Mouse (Mus musculus) c-Kit-negative CD71-positive TER-119-positive erythroid progenitor cells, embryonic 14.5 days (primary cell): ENCODE measurements around the gene Tcl1b5.

Experiments
- DNase-seq: peaks from one replicate; pipeline ENCODE4 v3.0.0-alpha.2; 2013; ENCODE audit warnings: low read depth, low spot score

Gene Tcl1b5

DNA sequence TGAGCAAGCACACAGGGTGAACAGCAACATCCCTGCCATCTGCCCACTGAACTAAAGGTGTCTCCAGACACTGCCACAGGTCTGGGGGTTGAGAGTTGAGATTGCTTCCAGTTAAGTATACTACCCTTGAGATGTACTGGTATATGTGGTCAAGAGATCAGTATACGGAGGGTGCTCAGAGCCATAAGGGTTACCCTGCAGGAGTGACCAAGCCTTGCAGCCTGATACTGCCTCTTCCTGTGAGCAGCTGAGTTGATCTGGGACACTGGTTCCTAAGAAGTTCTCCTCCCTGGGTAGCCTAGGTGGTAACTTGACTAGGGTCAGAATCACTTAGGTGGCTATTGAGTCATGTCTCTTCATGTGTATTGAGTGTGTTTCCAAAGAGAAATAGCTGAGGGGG, 32.3 kb downstream of the Tcl1b5 start:
- no peak for DNase-seq

DNA sequence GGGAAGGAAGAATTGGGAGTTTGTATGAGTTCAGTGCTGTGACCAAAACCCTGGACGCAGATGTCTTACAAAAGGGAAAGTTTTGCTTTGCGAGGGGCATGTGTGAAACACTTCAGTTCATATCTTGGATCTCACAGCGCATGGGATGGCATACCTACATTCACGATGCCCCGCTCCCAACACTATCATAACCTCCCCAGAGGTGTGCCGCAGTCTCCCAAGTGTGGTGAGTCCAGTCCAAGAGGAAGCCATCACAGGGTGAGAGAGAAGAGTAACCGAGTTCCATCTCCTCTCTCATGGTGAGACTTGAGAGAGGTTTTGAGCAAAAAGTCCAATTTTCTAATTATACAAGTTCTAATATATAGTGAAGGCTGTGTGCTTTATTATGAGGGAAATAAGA, 33.1 kb downstream of the Tcl1b5 start:
- DNase-seq: no peak

DNA sequence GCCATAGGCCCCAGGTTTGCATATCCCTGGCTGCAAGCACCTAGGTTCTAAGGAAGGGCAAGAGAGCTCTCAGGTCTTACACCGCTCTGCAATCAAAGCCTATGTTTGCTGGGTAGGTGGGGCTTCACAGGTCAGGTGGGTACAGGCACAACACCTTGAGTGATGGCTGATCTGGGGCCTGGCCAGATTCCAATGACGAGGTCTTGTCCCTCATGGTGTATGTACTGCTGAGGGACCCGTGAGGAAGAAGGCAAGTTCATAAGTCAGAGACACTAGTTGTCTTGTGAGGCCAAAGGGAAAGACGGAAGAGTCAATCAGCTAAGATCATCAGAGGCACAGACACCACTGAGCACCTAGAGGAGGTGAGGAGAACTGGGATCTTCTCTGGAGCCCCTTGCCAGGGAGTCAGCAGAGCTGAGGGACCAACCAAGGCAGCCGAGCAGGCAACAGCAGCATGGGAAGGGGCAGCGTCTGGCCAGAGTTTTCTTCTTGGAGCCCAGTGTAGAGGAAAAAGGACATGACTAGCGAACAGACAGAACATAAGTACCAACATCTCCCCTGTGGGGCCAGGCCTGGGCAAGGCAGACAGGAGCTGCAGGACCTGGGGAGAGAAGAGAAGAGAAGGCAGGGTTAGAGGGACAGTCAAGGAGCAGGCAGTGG, 41.1 kb downstream of the Tcl1b5 start:
- no peak for DNase-seq

DNA sequence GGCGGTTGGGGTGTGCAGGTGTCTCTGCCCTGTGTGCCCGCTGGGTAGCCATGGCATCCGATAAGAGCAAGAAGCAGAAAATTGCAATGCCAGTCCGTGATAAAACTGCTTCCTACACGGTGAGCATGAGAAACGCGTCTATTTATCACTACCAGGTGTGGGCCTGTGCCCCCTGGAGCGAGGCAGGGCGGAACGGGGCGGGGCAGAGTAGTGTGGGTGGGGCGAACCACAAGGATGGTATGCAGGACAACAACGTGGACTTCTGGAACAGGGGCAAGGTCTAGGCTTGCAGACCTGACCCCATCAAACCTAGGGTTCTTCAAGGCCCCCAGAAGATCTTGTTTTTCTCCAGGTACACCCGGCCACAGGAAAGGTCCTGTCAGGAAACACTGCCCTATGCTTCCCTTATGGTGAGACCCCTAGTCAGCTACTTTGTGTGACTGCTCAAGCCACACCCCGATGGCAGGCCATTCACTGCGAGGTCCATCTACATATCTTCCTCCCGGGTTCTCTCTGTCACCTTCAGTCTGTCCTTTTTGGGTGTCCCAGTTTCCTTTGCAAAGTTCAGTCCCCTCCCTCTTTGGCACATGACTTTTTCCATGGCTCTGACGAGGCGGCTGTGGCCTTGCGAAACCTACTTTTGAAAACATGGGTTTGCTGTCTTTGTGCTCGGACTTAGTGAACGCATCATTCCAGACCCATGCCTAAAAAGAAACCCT, 46.6 kb downstream of the Tcl1b5 start, which contains the start of gene Tcl1:
Gene Tcl1, minus strand, starts transcription at position 193 of the 719 bp plus-strand sequence.
- DNase-seq: no peak

DNA sequence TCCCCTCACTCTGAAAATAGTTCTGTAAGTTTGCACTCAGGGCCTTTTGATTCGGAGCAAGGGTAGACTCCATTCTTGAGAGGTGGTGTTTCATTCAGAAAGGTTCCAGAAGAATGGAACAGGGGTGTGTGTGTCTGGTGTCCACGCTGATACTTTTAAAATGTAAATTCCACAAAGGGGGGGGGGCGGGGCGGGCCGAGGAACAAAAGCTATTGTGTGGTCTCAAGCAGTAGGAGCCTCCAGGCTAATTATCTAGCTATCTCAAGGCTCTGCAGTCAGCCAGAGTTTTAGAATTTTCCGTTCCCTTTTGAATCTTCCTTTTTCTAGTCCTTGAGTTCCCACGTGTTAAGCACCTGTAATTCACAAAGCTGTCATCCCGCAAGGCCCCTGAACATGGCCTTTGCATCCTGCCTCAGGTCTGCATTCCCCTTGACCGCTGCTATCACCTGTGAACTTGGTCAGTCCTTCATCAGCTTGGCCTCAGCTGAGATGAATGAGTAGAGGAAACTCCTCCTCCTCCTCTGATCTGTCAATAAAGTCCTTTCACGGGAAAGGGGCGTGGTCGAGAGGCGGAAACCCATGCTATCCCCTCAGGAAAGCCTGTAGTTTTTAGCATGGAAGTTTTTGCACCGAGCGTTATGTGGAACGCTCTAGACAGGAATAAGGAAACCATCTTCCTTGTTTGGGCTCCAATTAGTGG, 48.6 kb downstream of the Tcl1b5 start:
- DNase-seq: no peak
